2 mouse cellular contexts compared by ENCODE assay signal in the genomic region with DNA sequence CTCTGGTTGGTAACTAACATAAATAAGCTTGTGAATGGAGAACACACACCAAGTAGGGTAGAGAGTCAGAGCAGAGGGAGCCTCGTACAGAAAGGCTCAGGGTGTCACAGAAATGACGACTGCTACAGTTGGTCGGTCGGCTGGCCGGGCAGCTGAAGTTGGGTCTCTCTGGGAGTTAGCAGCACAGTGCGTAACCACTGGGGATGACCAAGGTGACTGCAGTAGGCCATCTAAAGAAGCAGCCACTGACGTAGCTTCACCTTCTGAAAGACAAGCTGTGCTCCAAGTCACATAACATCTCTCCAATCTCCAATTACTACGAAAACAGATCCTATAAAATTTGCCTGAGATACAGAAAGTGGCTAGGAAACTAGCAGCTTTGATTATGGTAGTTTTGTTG.
A peak's percentile ranks its signal among the peaks of the same experiment; 100 is the strongest.
TF ChIP-seq lines count a peak whose summit lies in the region.

No protein-coding gene starts in this region.

TF ChIP-seq in CH12.LX, 34 proteins besides CTCF, POLR2A, EP300 and RAD21:
- 0 out of 2 replicates have a peak, but pooled peaks have one; percentile 51 for TF ChIP-seq TBP (conservative IDR thresholded peaks at IDR 0.05; ENCODE audit: low read depth, low read length)
- TF ChIP-seq MXI1 (IDR thresholded peaks at IDR 0.05; ENCODE audit: low read depth, low read length) = peak; percentile 11; the same call in 1 of the 2 replicates
- TF ChIP-seq SMC3 (IDR thresholded peaks at IDR 0.05; ENCODE audit: low read depth, low read length) = peak; percentile 13
- TF ChIP-seq ZMIZ1 (IDR thresholded peaks at IDR 0.05; ENCODE audit: low read depth, low read length) = no peak
- no peak for TF ChIP-seq CHD2 (IDR thresholded peaks at IDR 0.05; ENCODE audit: low read length)
- TF ChIP-seq IRF4 (IDR thresholded peaks at IDR 0.05; ENCODE audit: low read depth, low read length) = 0 out of 2 replicates have a peak, but pooled peaks have one; percentile 9
- TF ChIP-seq ETS1 (conservative IDR thresholded peaks at IDR 0.05; ENCODE audit: low read depth, low read length) = peak; percentile 83
- peak; percentile 28; the same call in 1 of the 2 replicates for TF ChIP-seq TCF12 (IDR thresholded peaks at IDR 0.05; ENCODE audit: low read depth, low read length)
- 0 out of 2 replicates have a peak, but pooled peaks have one; percentile 9 for TF ChIP-seq NELFE (IDR thresholded peaks at IDR 0.05; ENCODE audit: low read depth, low read length)
- no peak for TF ChIP-seq MEF2A (IDR thresholded peaks at IDR 0.05; ENCODE audit: borderline replicate concordance, low read depth, low read length)
- peak; percentile 76; the same call in 1 of the 2 replicates for TF ChIP-seq UBTF (IDR thresholded peaks at IDR 0.05; ENCODE audit: low read depth, low read length)
TF ChIP-seq in CH12.LX: peak in this region for 8.

TF ChIP-seq in MEL, 35 proteins besides CTCF, POLR2A, EP300 and RAD21:
- TF ChIP-seq USF2 (IDR thresholded peaks at IDR 0.05; ENCODE audit: borderline replicate concordance in 1 of 2, insufficient read depth in 1 of 2, low read depth in 1 of 2, low read length in 2 of 2) (no peak), POLR2AphosphoS2 (IDR thresholded peaks at IDR 0.05; ENCODE audit: low read length) (no peak), TCF12 (IDR thresholded peaks at IDR 0.05; ENCODE audit: low read depth, low read length) (no peak), ELF1 (IDR thresholded peaks at IDR 0.05; ENCODE audit: low read depth, low read length) (no peak), MAX (IDR thresholded peaks at IDR 0.05; ENCODE audit: low read length) (no peak), MXI1 (IDR thresholded peaks at IDR 0.05; ENCODE audit: low read depth, low read length) (no peak), SMC3 (IDR thresholded peaks at IDR 0.05; ENCODE audit: low read depth, low read length) (no peak), TBP (IDR thresholded peaks at IDR 0.05; ENCODE audit: low read depth, low read length) (no peak), RCOR1 (IDR thresholded peaks at IDR 0.05; ENCODE audit: low read depth, low read length) (no peak), CHD1 (IDR thresholded peaks at IDR 0.05; ENCODE audit: low read depth, low read length) (no peak), ETS1 (IDR thresholded peaks at IDR 0.05; ENCODE audit: low read depth, low read length) (no peak), KAT2A (conservative IDR thresholded peaks at IDR 0.05; ENCODE audit: low read depth, low read length) (no peak), MEF2A (IDR thresholded peaks at IDR 0.05; ENCODE audit: extremely low read depth, insufficient replicate concordance, low read depth, low read length, poor library complexity, severe bottlenecking) (no peak), BHLHE40 (IDR thresholded peaks at IDR 0.05; ENCODE audit: borderline replicate concordance, low read depth, low read length) (no peak), NELFE (IDR thresholded peaks at IDR 0.05; ENCODE audit: low read depth, low read length) (no peak), HCFC1 (IDR thresholded peaks at IDR 0.05; ENCODE audit: low read depth, low read length) (no peak), UBTF (IDR thresholded peaks at IDR 0.05; ENCODE audit: borderline replicate concordance, insufficient read depth, low read depth, low read length) (no peak), GATA1 (IDR thresholded peaks at IDR 0.05; ENCODE audit: low read depth, low read length) (no peak), MYC (IDR thresholded peaks at IDR 0.05; ENCODE audit: low read depth, low read length) (no peak)
